Mouse (Mus musculus): ENCODE data around the gene Syn2. TPM values are rescaled to one million over a fixed set of nuclear protein-coding genes. Genes with fewer than 3 reads are reported as not detected.
"Not testable (repeated sequence)": the region's sequence is repeated elsewhere in the genome, so short reads cannot be mapped to it uniquely, and the experiment has no call there.

The Syn2 gene
- polyA plus RNA-seq, 1 experiment from 2014 or later: 33.7 TPM

DNA sequence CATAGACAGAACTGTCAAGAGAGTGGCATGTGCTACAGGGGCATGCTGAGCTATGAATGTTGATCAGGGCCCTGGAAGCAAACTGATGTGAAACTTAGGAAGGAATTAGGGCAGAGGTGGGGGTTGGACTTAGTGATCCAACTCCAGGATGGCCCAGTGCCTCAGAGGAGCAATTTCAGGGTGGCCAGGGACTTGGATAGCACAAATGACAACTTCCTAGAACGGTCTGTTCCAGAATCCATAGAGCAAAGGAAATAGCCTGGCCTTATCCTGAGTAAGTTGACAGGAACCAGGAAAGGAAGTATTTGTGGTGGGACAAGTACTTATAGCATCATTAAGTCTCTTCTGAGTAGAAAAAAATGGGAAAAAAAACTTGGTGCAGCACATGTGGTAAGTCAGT is 97.9 kb downstream of the Syn2 start:
- no peak overlapping the region for H3K4me3 ChIP-seq
- 78% methylated on average over 1 of the region's 1 CpGs for WGBS
- no peak overlapping the region for H3K4me2 ChIP-seq

DNA sequence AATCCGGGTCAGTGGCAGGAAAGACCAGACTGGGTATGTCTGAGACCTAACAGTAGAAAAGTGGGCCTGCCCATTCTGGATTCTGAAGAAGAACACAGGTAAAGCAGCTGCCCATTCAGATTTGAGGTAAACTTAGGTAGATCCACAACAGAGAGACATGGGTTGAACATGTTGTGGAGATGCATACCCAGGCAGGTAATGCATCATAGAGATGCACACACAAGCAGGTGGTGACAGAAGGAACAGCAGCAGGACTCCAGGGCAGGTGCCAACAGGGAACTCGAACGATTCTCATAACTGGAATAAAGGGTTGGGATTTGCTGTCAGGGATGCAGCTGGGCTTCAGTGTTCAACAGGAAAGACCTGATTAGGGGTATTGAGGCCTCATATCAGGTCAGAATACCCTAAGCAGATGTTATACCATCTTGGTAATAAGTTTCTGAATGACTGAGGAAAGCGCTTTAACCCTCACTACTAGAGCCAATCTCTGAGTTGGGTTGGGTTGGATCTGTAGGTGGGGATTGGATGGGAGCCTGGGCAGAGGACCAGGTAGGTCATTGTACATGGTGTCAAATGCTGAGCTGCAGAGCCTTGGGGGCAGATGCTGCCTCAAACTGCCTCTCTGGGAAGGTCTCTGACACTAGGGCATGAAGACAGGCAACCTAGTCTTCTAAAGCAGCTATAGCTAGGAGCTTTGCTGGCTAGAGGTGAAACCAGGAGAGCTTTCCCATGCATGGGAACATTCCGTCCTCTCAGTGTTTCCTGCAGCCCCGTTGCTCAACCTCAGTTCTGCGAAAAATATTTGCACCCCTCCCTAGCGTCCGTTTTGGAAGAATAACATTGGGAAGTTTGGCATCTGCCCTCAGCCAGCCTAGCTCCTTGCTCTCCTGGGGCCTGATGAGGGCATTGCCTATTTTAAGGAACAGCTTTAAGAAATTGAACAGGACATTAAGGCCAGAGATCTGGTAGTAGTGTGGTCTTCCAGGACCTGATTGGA is 103.6 kb downstream of the Syn2 start:
- WGBS: 86% methylated on average over 9 of the region's 9 CpGs
- H3K4me3 ChIP-seq: no peak overlapping the region
- no peak overlapping the region for H3K4me2 ChIP-seq
- H3K9me3 ChIP-seq: no peaks in the 10 kb centered on the region
- ATAC-seq (ENCODE audit: low read depth): no peak
- H3K9ac ChIP-seq: no peak overlapping the region
- H3K27ac ChIP-seq (replicated peaks): no peak overlapping the region
- no peaks in the 10 kb centered on the region for H3K27me3 ChIP-seq
- 0 out of 2 replicates have a peak, but pooled peaks cover 8% of the 10 kb centered on the region for H3K36me3 ChIP-seq
- H3K4me1 ChIP-seq (replicated peaks): no peaks in the 10 kb centered on the region

More for the DNA sequence above, 97.9 kb downstream of the Syn2 start:
- no peak overlapping the region for H3K9ac ChIP-seq
- H3K27me3 ChIP-seq: no peaks in the 10 kb centered on the region
- H3K9me3 ChIP-seq: no peaks in the 10 kb centered on the region
- ATAC-seq (ENCODE audit: low read depth): no peak
- no peaks in the 10 kb centered on the region for H3K36me3 ChIP-seq
- H3K4me1 ChIP-seq (replicated peaks): no peaks in the 10 kb centered on the region
- no peak overlapping the region for H3K27ac ChIP-seq (replicated peaks)

DNA sequence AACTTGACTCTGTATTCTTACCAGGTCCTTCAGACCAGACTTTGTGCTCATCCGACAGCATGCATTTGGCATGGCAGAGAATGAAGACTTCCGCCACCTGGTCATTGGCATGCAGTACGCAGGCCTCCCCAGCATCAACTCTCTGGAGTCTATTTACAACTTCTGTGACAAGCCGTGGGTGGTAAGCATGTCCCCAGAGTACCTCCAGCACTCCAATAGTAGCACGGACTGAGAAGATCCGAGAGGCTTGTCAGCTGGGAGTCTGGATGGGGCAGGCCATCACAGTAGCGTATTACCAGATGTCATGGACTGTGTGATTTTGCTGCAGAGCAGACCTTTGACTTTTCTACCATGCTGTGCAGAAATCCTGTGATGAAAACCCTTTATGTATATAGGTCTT is 104.6 kb downstream of the Syn2 start:
- no peaks in the 10 kb centered on the region for H3K9me3 ChIP-seq
- no peaks in the 10 kb centered on the region for H3K4me1 ChIP-seq (replicated peaks)
- no peak overlapping the region for H3K4me2 ChIP-seq
- H3K27ac ChIP-seq (replicated peaks): no peak overlapping the region
- H3K36me3 ChIP-seq: peaks cover 18% of the 10 kb centered on the region
- no peak overlapping the region for H3K4me3 ChIP-seq
- no peaks in the 10 kb centered on the region for H3K27me3 ChIP-seq
- ATAC-seq (ENCODE audit: low read depth): no peak
- 83% methylated on average over 7 of the region's 7 CpGs for WGBS
- H3K9ac ChIP-seq: no peak overlapping the region

DNA sequence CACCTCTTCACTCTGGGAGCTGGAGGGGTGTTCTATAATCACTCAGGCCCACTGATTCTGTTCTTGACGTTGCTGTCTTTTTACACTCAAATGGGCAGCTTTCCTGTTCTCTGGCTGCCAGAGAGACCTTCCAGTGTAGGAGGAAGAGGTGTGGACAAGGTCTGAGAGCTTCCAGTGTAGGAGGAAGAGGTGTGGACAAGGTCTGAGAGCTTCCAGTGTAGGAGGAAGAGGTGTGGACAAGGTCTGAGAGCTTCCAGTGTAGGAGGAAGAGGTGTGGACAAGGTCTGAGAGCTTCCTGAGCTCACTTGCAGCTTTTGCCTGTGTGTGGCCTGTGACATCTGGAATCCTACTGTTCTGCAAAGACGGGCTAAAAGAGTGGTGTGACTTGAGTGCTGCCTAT is 105.7 kb downstream of the Syn2 start:
- not testable (repeated sequence) for H3K4me3 ChIP-seq; ATAC-seq (ENCODE audit: low read depth); H3K4me1 ChIP-seq (replicated peaks); H3K27ac ChIP-seq (replicated peaks); H3K4me2 ChIP-seq; H3K27me3 ChIP-seq; H3K9me3 ChIP-seq; H3K9ac ChIP-seq
- H3K36me3 ChIP-seq: peaks cover 29% of the 10 kb centered on the region
- WGBS: 65% methylated on average over 2 of the region's 2 CpGs

DNA sequence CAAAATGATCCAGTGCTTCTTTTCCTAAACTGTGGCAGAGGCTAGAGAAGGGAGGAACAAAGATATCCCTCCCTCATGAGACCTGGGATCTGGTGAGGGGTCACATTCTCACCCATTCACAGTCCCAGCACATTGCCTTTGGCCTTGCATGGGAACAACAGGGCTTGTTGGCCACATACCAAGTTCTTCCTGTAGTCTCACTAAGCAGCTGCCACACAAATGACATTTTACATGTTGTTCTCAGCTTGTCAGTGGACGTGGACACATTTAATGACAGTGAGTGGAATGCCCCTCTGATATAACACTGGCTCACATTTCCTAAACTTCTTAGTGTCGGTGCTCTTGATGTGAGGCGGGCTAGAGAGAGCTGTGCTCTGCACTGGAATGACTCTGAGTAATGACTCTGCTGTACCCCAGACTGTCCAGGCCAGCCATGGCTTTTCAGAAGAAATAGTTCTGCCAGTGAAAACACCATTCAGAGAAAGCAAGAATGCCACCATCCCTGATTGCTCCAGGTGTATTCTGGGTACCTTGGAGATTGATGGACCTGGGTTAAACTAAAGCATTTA is 106.5 kb downstream of the Syn2 start:
- Histone ChIP-seq H3K9ac (no peak overlapping the region), H3K9me3 (no peaks in the 10 kb centered on the region), H3K27ac (replicated peaks) (no peak overlapping the region), H3K4me3 (no peak overlapping the region), H3K27me3 (no peaks in the 10 kb centered on the region), H3K36me3 (peaks cover 37% of the 10 kb centered on the region), H3K4me1 (replicated peaks) (no peaks in the 10 kb centered on the region), H3K4me2 (no peak overlapping the region)
- ATAC-seq (ENCODE audit: low read depth): no peak
- 70% methylated on average over 3 of the region's 3 CpGs for WGBS

DNA sequence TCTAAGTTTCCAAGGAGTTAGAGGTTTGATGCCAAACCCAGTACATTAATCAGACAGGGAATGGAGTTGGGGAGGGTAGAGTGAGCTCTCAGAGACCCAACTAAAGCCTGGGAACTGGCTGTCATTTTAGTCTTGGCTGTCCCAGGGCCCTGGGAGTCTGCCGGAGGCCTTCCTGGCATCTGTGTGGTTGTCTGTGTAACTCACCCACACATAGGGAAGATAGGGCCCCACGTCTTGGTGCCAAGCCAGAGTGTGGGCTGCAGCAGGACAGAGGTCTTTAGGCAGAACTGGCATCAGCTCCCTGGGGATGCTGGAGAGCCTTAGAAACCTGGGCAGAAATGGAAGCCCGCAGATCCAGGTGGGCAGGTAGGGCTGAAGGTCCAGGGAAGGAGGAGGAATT is 107.2 kb downstream of the Syn2 start:
- no peak overlapping the region for H3K4me3 ChIP-seq
- H3K27me3 ChIP-seq: no peaks in the 10 kb centered on the region
- 77% methylated on average over 3 of the region's 3 CpGs for WGBS
- H3K9me3 ChIP-seq: no peaks in the 10 kb centered on the region
- no peaks in the 10 kb centered on the region for H3K4me1 ChIP-seq (replicated peaks)
- H3K4me2 ChIP-seq: no peak overlapping the region
- no peak for ATAC-seq (ENCODE audit: low read depth)
- no peak overlapping the region for H3K27ac ChIP-seq (replicated peaks)
- peaks cover 38% of the 10 kb centered on the region for H3K36me3 ChIP-seq
- H3K9ac ChIP-seq: no peak overlapping the region

DNA sequence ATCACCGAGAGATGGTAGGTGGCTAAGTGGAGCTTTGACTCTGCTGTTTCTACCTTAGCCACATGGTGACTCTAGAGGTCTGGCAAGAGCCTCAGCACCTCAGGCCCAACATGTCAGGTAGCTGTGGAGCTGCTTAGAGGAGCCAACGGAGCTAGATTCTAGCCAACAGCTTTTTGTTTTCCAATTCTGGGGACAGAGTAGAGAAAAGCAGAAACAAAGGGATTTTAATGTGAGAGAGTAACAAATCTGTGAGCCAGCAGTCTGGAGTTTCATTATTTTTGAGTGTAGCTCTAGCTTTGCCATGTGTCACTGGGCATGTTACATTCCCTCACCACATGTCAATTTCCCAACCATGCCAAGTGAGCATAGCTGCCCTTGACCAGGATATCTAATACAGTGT is 109.5 kb downstream of the Syn2 start:
- Histone ChIP-seq H3K27ac (replicated peaks) (no peak overlapping the region), H3K27me3 (no peaks in the 10 kb centered on the region), H3K36me3 (peaks cover 32% of the 10 kb centered on the region), H3K4me1 (replicated peaks) (no peaks in the 10 kb centered on the region), H3K9me3 (no peaks in the 10 kb centered on the region), H3K4me3 (no peak overlapping the region), H3K9ac (no peak overlapping the region), H3K4me2 (no peak overlapping the region)
- ATAC-seq (ENCODE audit: low read depth): no peak
- 75% methylated on average over 2 of the region's 2 CpGs for WGBS

DNA sequence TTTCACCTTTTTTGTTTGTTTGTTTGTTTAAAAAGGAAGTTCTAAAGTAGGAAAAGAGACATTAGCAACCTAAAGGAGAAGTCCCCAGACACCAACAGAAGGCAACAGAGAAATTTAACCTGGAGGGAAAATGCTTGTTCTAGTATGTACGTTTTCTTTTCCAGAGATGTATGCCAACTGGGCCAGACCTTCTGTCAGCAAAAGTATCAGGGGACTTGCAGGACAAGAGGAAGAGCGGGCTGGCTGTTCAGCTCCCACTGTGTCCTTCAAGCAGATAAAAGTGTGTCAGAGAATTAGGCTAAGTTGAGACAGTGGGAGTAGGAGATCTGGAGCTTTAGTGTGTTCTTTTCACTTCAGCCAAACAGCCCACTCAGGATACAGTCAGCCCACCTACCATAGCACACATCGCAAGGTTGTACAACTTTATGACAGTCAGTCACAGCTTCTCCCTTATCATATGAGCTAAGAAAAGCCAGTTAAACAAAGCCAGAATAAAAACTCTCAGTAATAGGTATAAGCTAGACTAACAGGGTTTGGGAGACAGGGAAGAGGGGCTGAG is 110.9 kb downstream of the Syn2 start:
- ATAC-seq (ENCODE audit: low read depth): no peak
- 87% methylated on average over 3 of the region's 3 CpGs for WGBS
- Histone ChIP-seq H3K4me1 (replicated peaks) (no peaks in the 10 kb centered on the region), H3K27me3 (no peaks in the 10 kb centered on the region), H3K4me2 (no peak overlapping the region), H3K4me3 (no peak overlapping the region), H3K36me3 (peaks cover 30% of the 10 kb centered on the region), H3K9me3 (no peaks in the 10 kb centered on the region), H3K9ac (no peak overlapping the region), H3K27ac (replicated peaks) (no peak overlapping the region)

DNA sequence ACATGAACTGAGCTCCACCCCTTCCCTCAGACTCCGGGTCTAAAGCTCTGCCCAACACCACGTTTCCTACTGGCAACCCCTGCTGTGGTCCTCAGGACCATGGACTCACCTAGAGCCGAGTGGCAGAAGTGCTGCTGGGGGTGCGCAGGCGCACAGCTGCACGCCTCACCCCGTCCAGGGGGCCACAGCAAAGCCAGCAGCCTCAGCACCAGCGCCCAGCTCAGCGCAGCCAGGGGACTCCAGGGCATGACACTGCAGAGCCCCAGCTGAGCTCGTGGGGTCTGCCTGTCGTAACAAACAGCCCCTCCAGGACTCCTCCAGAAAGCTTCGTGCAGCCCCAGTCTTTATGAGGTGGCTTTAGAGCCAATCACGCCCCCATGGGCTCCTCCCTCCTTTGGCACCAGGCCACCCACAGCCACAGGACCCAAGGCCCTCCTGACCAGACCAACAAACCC is 116.9 kb downstream of the Syn2 start:
- 0 out of 2 replicates have a peak overlapping the region, but pooled peaks have one; percentile 60 for H3K9ac ChIP-seq
- H3K27me3 ChIP-seq: no peaks in the 10 kb centered on the region
- H3K9me3 ChIP-seq: no peaks in the 10 kb centered on the region
- WGBS: 2% methylated on average over 13 of the region's 13 CpGs
- H3K27ac ChIP-seq (replicated peaks): peak overlapping the region; percentile 76
- ATAC-seq (ENCODE audit: low read depth): peak; percentile 80
- H3K36me3 ChIP-seq: no peaks in the 10 kb centered on the region
- peak overlapping the region; percentile 49 for H3K4me2 ChIP-seq
- H3K4me1 ChIP-seq (replicated peaks): peaks cover 13% of the 10 kb centered on the region
- peak overlapping the region; percentile 16 for H3K4me3 ChIP-seq

DNA sequence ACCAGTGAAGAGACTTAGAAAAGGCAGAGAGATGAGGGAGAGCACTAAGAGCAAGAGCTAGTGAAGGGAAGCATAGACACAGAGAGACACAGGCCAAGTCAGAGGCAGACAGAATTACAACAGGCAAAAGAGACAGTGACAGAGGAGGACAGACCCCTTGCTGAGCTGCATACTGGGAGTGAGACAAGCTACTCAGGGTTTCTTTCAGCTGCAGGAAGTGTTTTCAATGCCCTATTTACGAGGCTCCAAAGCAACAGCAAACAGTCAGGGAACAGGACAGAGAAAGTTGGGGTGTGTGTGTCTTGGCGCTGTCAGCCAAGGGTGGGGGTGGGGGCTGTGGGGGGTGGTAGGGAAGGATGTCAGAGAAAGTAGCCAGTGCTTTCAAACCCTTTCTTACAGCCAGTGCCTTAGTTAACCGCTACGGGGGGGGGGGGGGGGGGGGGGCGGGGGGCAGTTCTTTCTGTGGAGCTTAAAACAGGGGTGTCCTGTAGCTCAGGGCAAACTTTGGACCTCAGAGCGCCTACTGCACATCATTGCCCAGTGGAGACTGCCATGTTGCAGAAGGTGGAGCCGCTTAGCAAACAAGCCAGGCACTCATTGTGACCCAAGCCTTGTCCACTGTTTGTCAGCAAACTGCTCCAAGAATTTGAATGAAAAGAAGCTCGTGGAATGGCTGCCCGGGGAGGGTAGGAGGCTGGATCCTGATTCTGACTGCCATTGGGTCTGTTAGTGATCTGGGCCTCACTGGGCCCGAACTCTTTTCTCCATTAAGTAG is 117.6 kb downstream of the Syn2 start, which contains the start of gene Timp4:
Gene Timp4 (minus strand): TSS at position 107 of the 775 bp plus-strand sequence.
- WGBS: 21% methylated on average over 8 of the region's 10 CpGs
- peak; percentile 87; the same call in 1 of the 2 replicates for ATAC-seq (ENCODE audit: low read depth)
- Histone ChIP-seq H3K27me3 (no peaks in the 10 kb centered on the region), H3K4me1 (replicated peaks) (peaks cover 13% of the 10 kb centered on the region), H3K9ac (0 out of 2 replicates have a peak within 1 kb of the TSS, but pooled peaks have one; percentile 60), H3K36me3 (no peaks in the 10 kb centered on the region), H3K4me3 (peak within 1 kb of the TSS; percentile 16), H3K9me3 (no peaks in the 10 kb centered on the region), H3K27ac (replicated peaks) (peak within 1 kb of the TSS; percentile 76), H3K4me2 (peak within 1 kb of the TSS; percentile 49)

DNA sequence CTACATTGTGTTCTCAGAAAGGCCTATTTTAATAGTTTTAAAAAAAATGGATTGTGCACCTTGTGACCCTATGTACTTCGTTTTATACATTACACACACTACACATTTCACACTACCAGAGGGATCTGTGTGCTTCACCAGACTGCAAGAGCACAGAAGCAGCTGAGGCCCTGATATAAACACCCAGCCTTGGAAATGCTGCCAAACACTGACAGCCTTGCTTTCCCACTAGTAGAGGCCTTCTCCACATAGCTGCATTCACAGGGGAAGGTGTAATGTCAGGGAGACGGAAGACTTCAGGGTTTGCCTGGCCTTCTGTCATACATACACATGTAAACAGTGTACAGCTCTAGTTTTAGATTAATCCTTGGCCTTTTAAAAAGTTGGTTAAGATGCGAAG is 120.5 kb downstream of the Syn2 start:
- H3K4me3 ChIP-seq: no peak overlapping the region
- no peak for ATAC-seq (ENCODE audit: low read depth)

More for the DNA sequence above, 120.5 kb downstream of the Syn2 start:
- Histone ChIP-seq H3K36me3 (no peaks in the 10 kb centered on the region), H3K27me3 (no peaks in the 10 kb centered on the region), H3K4me2 (no peak overlapping the region), H3K9me3 (no peaks in the 10 kb centered on the region), H3K9ac (no peak overlapping the region), H3K4me1 (replicated peaks) (peaks cover 13% of the 10 kb centered on the region), H3K27ac (replicated peaks) (no peak overlapping the region)
- 88% methylated on average over 3 of the region's 3 CpGs for WGBS
